In the genomic region with DNA sequence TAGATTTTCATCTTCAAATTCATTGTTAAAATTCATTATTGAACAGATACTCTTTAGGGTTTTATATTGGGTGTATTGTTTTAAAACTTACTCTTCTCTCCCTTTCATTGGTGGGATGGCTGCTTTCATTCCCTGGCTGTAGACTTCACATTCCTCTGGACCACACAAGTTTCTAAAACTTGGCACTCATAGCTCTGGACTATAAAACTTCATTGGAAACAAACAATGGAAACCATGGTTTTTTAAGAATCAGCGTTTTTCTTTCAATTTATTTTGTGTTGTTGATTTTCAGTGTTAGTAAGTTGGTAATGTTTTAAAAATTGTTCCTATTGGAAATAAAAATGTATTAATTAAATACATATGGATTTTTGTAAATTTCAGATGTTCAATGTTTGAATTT, we compare ENCODE assay signal across 19 mouse cellular contexts.
A peak's percentile ranks its signal among the peaks of the same experiment; 100 is the strongest.
DNase-seq lines count a peak whose midpoint lies in the region; ATAC-seq and TF ChIP-seq lines count a peak whose summit lies in the region.
"Had no signal": no experiment of that assay in that cellular context is flagged by ENCODE, and none has a peak within 500 bp of the region (broad histone marks: within the 10 kb centered on the region; RNA-seq: fewer than 3 reads in every experiment).

No protein-coding gene starts in this region.

- no peaks in the 10 kb centered on the region for H3K36me3 ChIP-seq in kidney, postnatal 0 days (ENCODE audit: insufficient read depth, low read length)
- no peaks in the 10 kb centered on the region for H3K36me3 ChIP-seq in lung, embryonic 14.5 days (ENCODE audit: insufficient read depth)
- H3K36me3 ChIP-seq in forebrain, postnatal 0 days (ENCODE audit: insufficient read depth), result no peaks in the 10 kb centered on the region
- H3K36me3 ChIP-seq: embryonic facial prominence, embryonic 13.5 days; forebrain, embryonic 15.5 days had no signal

- no peak overlapping the region for H3K9ac ChIP-seq in kidney, postnatal 0 days (ENCODE audit: low read depth, low read length)
- no peak overlapping the region for H3K9ac ChIP-seq in lung, embryonic 14.5 days
- no peak overlapping the region for H3K9ac ChIP-seq in forebrain, postnatal 0 days
- H3K9ac ChIP-seq: embryonic facial prominence, embryonic 13.5 days; forebrain, embryonic 13.5 days; forebrain, embryonic 15.5 days had no signal

- no peak for TF ChIP-seq CTCF in kidney, postnatal 0 days (IDR thresholded peaks at IDR 0.05; ENCODE audit: low read depth)
- TF ChIP-seq CTCF in lung, embryonic 14.5 days (IDR thresholded peaks at IDR 0.05; ENCODE audit: low read depth), result no peak
- no peak for TF ChIP-seq CTCF in forebrain, postnatal 0 days (IDR thresholded peaks at IDR 0.05; ENCODE audit: low read depth)

- no peak overlapping the region for H3K4me3 ChIP-seq in kidney, postnatal 0 days (replicated peaks; ENCODE audit: low read depth, low read length)
- H3K4me3 ChIP-seq in lung, embryonic 14.5 days (ENCODE audit: low read depth, low read length), result no peak overlapping the region
- H3K4me3 ChIP-seq in forebrain, postnatal 0 days (ENCODE audit: low read depth, low read length), result no peak overlapping the region
- H3K4me3 ChIP-seq: embryonic facial prominence, embryonic 13.5 days; forebrain, embryonic 13.5 days; forebrain, embryonic 15.5 days had no signal

- no peaks in the 10 kb centered on the region; the same call in 1 of the 2 replicates for H3K9me3 ChIP-seq in kidney, postnatal 0 days (replicated peaks; ENCODE audit: low read length)
- no peaks in the 10 kb centered on the region for H3K9me3 ChIP-seq in lung, embryonic 14.5 days (ENCODE audit: low read depth, low read length)
- no peaks in the 10 kb centered on the region for H3K9me3 ChIP-seq in forebrain, postnatal 0 days (ENCODE audit: low read length)
- H3K9me3 ChIP-seq: embryonic facial prominence, embryonic 13.5 days; forebrain, embryonic 13.5 days; forebrain, embryonic 15.5 days had no signal

- H3K4me1 ChIP-seq in kidney, postnatal 0 days (replicated peaks; ENCODE audit: insufficient read depth, low read length), result no peaks in the 10 kb centered on the region
- H3K4me1 ChIP-seq in lung, embryonic 14.5 days (ENCODE audit: insufficient read depth), result no peaks in the 10 kb centered on the region
- no peaks in the 10 kb centered on the region for H3K4me1 ChIP-seq in forebrain, postnatal 0 days (ENCODE audit: insufficient read depth)
- H3K4me1 ChIP-seq: embryonic facial prominence, embryonic 13.5 days; forebrain, embryonic 13.5 days; forebrain, embryonic 15.5 days had no signal

- WGBS in kidney, postnatal 0 days, result 78% methylated on average over 1 of the region's 1 CpGs
- 64% methylated on average over 1 of the region's 1 CpGs for WGBS in lung, embryonic 14.5 days
- 76% methylated on average over 1 of the region's 1 CpGs for WGBS in forebrain, postnatal 0 days

- no peak for ATAC-seq in kidney, postnatal 0 days (replicated peaks; ENCODE audit: low FRiP score, low read depth)
- ATAC-seq in lung, embryonic 14.5 days (ENCODE audit: insufficient read depth), result no peak
- ATAC-seq in forebrain, postnatal 0 days, result no peak
- ATAC-seq: activated CD4-positive, CD25-positive, alpha-beta regulatory T cell, adult 4 months; forebrain, embryonic 13.5 days; forebrain, embryonic 15.5 days; Patski had no signal

- DNase-seq in kidney, postnatal 0 days (ENCODE audit: low spot score), result peak; percentile 79
- no peak for DNase-seq in kidney, postnatal 25 days
- peak; percentile 61 for DNase-seq in lung, embryonic 14.5 days
- no peak for DNase-seq in lung, adult 18-20 months
- DNase-seq in Muller cell, postnatal 12 days (ENCODE audit: inconsistent ontology term), result peak; percentile 53
- DNase-seq in forebrain, postnatal 0 days, result no peak
- DNase-seq: adrenal gland, adult 8-10 months; adrenal gland, postnatal 14 days; adrenal gland, postnatal 36 days; cerebellum, adult 11-12 months; cerebellum, adult 2 months; cerebellum, adult 9-10 months; cerebellum, postnatal 10 days; cerebellum, postnatal 25 days had no signal

- no peak overlapping the region for H3K4me2 ChIP-seq in kidney, postnatal 0 days (ENCODE audit: low read length)
- H3K4me2 ChIP-seq in lung, embryonic 14.5 days, result no peak overlapping the region
- no peak overlapping the region for H3K4me2 ChIP-seq in forebrain, postnatal 0 days (ENCODE audit: low read depth)
- H3K4me2 ChIP-seq: embryonic facial prominence, embryonic 13.5 days; forebrain, embryonic 13.5 days; forebrain, embryonic 15.5 days had no signal

- H3K27ac ChIP-seq in kidney, postnatal 0 days, result no peak overlapping the region
- no peak overlapping the region for H3K27ac ChIP-seq in lung, embryonic 14.5 days (ENCODE audit: low read depth)
- no peak overlapping the region for H3K27ac ChIP-seq in forebrain, postnatal 0 days (ENCODE audit: low read depth, low read length)
- H3K27ac ChIP-seq: embryonic facial prominence, embryonic 13.5 days; forebrain, embryonic 13.5 days; forebrain, embryonic 15.5 days had no signal

- H3K27me3 ChIP-seq in kidney, postnatal 0 days (ENCODE audit: insufficient read depth, low read length), result no peaks in the 10 kb centered on the region
- no peaks in the 10 kb centered on the region for H3K27me3 ChIP-seq in lung, embryonic 14.5 days (ENCODE audit: insufficient read depth, low read length)
- H3K27me3 ChIP-seq in forebrain, postnatal 0 days (ENCODE audit: insufficient read depth, low read length), result no peaks in the 10 kb centered on the region
- H3K27me3 ChIP-seq: embryonic facial prominence, embryonic 13.5 days; forebrain, embryonic 13.5 days; forebrain, embryonic 15.5 days; Patski had no signal

Comparison
In these comparisons a context has a peak if more than half of its experiments do, and no peak if none do; other contexts are left out.
1. DNase-seq: peak in kidney, postnatal 0 days (single experiment), lung, embryonic 14.5 days (single experiment) and Muller cell, postnatal 12 days (single experiment); none in kidney, postnatal 25 days (0 of 2), lung, adult 18-20 months (0 of 2) and forebrain, postnatal 0 days (single experiment).